Mouse (Mus musculus): ENCODE data around the gene 4931400O07Rik.

The 4931400O07Rik gene

DNA sequence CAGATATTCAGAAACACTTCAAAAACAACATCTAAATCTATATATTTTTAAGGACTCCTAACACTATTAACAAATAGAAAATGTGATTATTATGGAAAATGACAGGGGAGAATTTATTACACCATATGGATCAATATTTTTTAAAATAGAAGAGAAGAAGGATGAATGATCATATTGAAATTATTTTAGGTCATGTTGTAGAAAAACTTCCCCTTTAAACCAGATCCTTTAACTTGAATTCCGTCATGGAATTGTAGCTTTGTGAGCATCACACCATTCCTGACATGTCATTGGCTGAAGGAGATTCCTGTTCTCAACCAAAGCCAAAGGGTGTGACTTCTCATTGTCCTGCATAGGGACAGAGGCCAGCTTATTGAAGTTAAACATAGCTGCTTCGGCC is at the start of gene 4931400O07Rik:
Gene 4931400O07Rik, plus strand, starts transcription at position 301 of the 400 bp plus-strand sequence.
- no peak for DNase-seq (ENCODE audit: low read depth, low spot score)

All from mesoderm, embryonic 11.5 days (tissue).